Mouse (Mus musculus) urinary bladder, adult 18-20 months (tissue): ENCODE measurements around the gene Dhx16.
"Not testable (repeated sequence)": the region's sequence is repeated elsewhere in the genome, so short reads cannot be mapped to it uniquely, and the experiment has no call there.

ENCODE experiments used
- DNase-seq, 2 experiments: peaks; one replicate each; pipeline ENCODE4 v3.0.0; 2022; ENCODE audit warnings: low spot score in 2 of 2, mixed read lengths in 2 of 2

Gene Dhx16

GRCm38 (mm10) chr17:35920384-35920783, 40.8 kb downstream of the Dhx16 start:
- DNase-seq = no peak

DNA sequence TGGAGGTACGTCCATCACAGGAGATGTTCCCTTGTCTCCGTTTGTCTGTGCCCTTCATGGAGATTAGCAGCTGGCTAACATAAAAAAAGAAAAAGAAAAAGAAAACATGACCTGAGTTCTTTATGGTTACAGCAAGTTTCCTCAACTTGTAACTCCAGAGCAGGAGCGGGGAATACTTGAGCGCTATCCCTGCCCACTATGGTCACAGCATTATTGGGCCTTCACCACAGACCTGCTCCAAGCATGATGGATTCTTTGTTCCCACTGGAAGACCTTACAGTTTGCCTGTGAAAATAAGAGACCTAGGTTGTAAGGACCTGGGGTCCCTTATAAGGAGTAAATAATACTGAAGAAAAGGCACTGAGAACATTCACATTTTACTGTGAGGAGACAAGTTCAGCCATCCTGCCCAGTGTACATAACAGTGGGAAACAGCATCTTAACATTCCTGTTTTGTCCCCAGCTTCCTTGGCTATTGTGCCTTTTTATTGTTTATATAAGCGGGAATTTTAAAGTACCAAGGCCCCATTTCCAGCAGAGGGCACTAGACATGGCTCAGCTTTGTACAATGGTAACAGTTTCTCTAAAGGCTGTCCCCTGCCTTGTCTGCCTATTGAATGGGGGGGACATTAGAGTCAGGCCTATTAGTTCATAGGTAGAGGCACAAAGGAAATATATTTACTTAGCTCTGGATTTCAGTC, 41.4 kb downstream of the Dhx16 start:
- no peak for DNase-seq

DNA sequence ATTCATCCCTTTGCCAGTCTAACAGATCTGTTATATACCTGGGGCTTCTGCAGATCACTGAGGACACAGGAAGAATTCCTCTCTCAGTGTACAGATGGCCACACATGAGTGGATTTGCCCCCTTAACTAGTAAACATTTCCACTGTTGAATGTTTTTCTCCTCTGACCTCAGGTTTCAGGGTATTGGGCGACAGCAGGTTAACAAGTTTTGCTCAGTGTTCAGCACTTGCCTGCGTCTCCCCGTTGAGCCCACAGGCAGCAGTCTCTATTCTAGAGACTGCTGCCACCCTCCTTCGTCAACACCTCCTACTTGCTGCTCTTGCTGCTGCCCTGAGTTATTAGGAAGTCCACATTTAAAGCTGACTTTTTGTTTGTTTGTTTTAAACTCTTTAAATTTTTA, 42.1 kb downstream of the Dhx16 start:
- no peak for DNase-seq

GRCm38 (mm10) chr17:35922566-35922965, 42.9 kb downstream of the Dhx16 start:
- DNase-seq = no peak

DNA sequence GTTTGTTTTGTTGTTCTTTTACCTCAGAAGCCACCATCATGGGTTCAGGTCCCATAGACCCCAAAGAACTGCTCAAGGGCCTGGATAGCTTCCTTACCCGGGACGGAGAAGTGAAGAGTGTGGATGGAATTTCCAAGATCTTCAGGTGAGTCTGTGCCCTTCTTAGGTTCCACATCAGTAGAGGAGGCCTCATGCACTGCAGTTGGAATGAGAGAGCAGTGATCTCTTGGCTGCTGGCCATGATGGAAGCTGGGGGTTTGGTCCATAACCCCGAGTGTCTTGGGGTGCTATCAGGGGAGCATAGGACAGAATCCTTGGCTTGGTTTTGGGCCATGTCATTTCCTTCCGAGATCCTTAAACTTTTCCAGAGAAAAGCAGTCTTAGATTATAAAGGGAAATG, 43.7 kb downstream of the Dhx16 start:
- DNase-seq = no peak

DNA sequence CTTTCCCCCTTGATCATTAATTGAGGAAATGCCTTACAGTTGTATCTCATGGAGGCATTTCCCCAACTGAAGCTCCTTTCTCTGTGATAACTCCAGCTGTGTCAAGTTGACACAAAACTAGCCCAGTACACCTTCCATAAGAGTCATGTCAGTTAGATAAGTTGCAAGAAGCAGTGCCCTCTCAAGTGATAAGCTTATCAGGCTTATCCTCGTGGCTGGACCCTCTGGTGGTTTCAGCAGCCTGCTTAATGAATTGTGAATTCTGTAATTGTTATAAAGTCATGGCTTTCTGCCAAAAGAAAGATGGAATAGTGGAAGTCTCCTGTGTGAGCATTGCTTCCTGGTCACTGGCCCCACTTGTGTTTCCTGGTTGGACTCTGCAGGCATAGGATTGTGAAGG, 47.9 kb downstream of the Dhx16 start:
- no peak for DNase-seq

- no peak for DNase-seq
Measured at GRCm38 (mm10) chr17:35929534-35929933, 49.9 kb downstream of the Dhx16 start.

DNA sequence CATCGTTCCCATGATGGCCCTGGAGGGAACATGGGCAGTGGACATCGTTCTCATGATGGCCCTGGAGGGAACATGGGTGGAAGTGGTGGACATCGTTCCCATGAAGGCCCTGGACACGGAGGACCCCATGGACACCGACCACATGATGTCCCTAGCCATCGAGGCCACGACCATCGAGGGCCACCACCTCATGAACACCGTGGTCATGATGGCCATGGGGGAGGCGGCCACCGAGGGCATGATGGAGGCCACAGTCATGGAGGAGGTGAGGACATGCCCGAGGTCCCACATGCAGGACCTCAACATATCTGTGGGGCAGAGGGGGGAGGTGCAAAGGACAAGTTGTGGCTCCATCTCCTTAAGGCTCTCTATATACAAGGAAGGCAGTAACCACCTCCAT, 51.0 kb downstream of the Dhx16 start:
- no peak for DNase-seq

DNA sequence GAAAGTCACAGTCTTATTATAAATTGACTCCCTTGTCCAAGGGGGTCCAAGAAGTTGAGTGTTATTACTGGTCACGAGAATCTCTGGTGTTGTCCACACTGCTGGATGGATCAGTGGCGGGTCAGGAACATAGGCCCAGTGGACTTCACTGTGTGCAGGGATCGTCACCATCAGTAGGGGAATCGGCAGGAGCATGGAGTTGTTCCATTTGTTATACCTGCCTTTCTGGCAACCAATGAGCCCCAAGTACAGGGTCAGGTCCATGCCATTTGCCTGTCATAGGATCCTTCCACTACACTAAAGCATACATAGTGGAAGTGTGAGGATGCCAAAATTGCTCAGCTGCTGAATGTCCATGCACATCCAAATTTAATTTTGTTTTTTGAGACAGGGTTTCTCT, 53.0 kb downstream of the Dhx16 start:
- no peak for DNase-seq

- not testable (repeated sequence) for DNase-seq
Measured at GRCm38 (mm10) chr17:35935763-35936162, 56.1 kb downstream of the Dhx16 start.

DNA sequence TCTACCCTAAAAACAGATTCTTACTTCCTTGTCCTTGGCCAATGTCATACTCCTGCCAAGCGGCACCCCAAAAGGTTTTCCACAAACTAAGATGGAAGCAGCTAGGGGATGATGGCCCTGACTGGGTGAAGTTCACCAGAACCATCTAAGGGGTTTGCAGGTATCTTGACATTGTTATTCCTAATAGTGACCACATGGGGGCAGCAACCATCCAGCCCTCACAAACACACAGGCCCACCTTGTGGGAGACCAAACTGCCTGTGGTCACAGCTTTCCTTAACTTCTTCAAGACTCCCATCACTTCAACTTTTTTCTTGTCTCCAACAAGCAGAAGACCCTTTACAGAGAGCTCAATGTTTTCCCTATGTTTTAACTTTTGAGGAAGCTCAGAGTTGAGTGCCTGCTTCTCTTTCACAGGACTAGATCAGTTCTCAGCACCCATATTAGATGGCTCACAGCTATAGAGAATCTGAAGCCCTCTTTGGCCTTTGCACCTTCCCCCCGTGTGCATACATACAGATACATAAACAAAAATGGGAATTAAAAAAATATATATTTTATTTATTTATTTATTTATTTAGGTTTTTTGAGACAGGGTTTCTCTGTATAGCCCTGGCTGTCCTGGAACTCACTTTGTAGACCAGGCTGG, 58.2 kb downstream of the Dhx16 start:
- no peak for DNase-seq

GRCm38 (mm10) chr17:35939108-35939507, 59.5 kb downstream of the Dhx16 start:
- DNase-seq = no peak

DNA sequence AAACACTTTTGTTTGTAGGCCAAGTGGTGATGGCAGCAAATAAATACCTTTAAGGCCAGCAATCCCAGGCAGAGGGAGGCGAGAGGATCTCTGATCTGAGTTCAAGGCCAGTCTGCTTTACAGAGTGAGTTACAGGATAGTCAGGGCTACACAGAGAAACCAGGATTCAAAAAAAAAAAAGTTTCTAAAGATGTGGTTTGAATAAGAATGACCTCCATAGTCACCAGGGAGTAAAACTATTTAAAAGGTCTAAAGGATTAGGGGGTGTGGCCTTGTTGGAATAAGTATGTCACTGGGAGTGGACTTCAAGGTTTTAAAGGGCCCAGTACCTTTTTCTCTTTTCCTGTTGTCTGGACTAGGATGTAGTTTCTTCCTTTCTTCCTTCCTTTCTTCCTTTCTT, 60.3 kb downstream of the Dhx16 start:
- DNase-seq = no peak
